Mouse (Mus musculus): ENCODE data around the gene Zfpm1.

Gene Zfpm1

GRCm38 (mm10) chr8:122326114-122326542 lies 44.2 kb downstream of the Zfpm1 start:
- DNase-seq (ENCODE audit: low spot score in 2 of 2) = no peak

- DNase-seq (ENCODE audit: low spot score in 2 of 2) = no peak
These were observed 47.1 kb downstream of the Zfpm1 start for GRCm38 (mm10) chr8:122329072-122329471.

- no peak for DNase-seq (ENCODE audit: low spot score in 2 of 2)
These were observed 47.8 kb downstream of the Zfpm1 start for GRCm38 (mm10) chr8:122329553-122330239.

DNA sequence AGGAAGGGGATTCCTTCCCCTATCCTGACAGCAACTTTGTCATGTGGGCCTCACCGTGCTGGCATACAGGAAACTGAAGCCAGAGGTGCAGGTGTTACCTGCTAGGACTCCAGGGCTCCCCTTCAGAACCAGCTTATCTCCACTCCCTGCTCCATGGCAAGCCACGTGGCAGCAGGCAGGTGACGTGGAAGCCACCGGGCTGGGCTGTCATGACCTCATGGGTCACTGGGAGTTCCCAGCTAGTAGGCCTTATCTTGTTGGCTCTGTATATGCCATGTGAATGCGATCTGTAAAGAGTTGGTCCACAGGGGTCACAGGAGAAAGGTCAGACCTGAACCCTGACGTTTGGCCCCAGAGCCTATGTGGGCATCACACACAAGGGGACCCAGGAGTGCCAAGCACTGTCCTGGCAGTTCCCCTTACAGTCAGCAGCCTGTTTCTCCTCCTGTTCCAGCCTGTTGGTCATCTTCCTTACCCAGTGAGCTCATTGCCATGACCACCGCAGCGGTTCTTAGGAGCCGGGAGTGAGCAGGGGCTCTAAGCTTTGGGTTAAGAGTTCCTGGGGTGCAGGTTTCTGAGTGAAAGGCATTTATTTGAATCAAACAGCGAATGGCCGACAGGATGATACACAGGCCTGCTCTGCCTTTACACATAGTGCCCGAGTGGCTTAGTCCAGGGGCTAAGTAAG lies 48.6 kb downstream of the Zfpm1 start:
- no peak for DNase-seq (ENCODE audit: low spot score in 2 of 2)

- DNase-seq (ENCODE audit: low spot score in 2 of 2) = no peak
These were observed 49.2 kb downstream of the Zfpm1 start for GRCm38 (mm10) chr8:122331134-122331523.

- peak; percentile 69 to 83 for DNase-seq (ENCODE audit: low spot score in 2 of 2)
These were observed 51.0 kb downstream of the Zfpm1 start for GRCm38 (mm10) chr8:122332753-122333506.

- DNase-seq (ENCODE audit: low spot score in 2 of 2) = no peak
These were observed 51.6 kb downstream of the Zfpm1 start for GRCm38 (mm10) chr8:122333531-122333930.

GRCm38 (mm10) chr8:122334791-122335490 lies 53.0 kb downstream of the Zfpm1 start:
- DNase-seq (ENCODE audit: low spot score in 2 of 2) = no peak

DNA sequence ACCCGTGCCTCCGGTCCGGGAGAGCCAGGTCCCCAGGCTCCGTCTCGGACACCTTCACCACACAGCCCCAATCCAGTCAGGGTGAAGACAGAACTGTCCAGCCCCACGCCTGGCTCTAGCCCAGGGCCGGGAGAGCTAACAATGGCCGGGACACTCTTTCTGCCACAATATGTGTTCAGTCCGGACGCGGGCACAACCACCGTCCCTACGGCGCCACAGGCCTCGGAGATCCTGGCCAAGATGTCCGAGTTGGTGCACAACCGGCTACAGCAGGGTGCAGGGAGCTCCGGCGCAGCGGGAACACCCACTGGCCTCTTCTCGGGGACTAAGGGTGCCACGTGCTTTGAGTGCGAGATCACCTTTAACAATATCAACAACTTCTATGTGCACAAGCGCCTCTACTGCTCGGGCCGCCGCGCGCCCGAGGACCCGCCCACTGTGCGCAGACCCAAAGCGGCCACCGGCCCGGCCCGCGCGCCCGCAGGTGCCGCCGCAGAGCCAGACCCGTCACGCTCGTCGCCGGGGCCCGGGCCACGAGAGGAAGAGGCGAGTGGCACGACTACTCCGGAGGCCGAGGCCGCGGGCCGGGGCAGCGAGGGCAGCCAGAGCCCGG lies 53.8 kb downstream of the Zfpm1 start:
- DNase-seq (ENCODE audit: low spot score in 2 of 2) = no peak

DNA sequence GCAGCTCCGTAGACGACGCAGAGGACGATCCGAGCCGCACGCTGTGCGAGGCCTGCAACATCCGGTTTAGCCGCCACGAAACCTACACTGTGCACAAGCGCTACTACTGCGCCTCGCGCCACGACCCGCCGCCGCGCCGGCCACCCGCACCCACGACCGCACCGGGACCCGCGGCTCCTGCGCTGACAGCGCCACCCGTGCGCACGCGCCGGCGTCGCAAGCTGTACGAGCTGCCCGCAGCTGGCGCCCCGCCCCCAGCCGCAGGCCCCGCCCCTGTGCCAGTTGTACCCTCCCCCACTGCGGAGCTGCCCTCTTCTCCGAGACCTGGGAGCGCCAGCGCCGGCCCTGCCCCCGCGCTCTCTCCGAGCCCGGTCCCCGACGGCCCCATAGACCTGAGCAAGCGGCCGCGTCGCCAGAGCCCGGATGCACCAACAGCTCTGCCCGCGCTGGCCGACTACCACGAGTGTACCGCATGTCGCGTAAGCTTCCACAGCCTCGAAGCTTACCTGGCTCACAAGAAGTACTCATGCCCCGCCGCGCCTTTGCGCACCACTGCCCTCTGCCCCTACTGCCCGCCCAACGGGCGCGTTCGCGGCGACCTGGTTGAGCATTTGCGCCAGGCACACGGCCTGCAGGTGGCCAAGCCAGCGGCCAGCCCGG lies 54.4 kb downstream of the Zfpm1 start:
- DNase-seq (ENCODE audit: low spot score in 2 of 2) = no peak

- DNase-seq (ENCODE audit: low spot score in 2 of 2) = no peak
These were observed 56.9 kb downstream of the Zfpm1 start for GRCm38 (mm10) chr8:122338852-122339251.

- no peak for DNase-seq (ENCODE audit: low spot score in 2 of 2)
These were observed 58.8 kb downstream of the Zfpm1 start for GRCm38 (mm10) chr8:122340761-122341160.

DNA sequence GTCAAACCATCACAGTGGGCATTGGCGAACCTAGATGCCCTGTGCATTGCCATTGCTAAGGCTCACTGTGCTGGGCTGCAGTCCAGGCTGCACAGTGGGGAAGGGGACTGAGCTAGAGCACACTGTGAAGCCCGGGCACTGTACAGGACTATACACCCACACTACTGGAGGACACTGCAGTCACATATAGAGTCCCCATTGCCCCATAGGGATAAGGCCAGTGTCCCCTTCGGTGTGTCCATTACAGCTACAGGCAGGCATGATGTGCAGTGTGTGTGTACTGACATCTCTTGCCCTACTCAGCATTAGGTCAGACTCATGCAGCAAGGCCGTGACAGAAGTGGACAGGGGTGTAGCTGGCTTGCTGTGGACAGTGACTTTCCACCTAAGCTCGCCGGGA lies 59.8 kb downstream of the Zfpm1 start:
- no peak for DNase-seq (ENCODE audit: low spot score in 2 of 2)

- no peak for DNase-seq (ENCODE audit: low spot score in 2 of 2)
These were observed 60.4 kb downstream of the Zfpm1 start for GRCm38 (mm10) chr8:122342362-122342761.

GRCm38 (mm10) chr8:122342806-122343209 lies 60.9 kb downstream of the Zfpm1 start:
- DNase-seq (ENCODE audit: low spot score in 2 of 2) = peak; percentile 18 to 43

- DNase-seq (ENCODE audit: low spot score in 2 of 2) = no peak
These were observed 61.4 kb downstream of the Zfpm1 start for GRCm38 (mm10) chr8:122343341-122343740.

DNA sequence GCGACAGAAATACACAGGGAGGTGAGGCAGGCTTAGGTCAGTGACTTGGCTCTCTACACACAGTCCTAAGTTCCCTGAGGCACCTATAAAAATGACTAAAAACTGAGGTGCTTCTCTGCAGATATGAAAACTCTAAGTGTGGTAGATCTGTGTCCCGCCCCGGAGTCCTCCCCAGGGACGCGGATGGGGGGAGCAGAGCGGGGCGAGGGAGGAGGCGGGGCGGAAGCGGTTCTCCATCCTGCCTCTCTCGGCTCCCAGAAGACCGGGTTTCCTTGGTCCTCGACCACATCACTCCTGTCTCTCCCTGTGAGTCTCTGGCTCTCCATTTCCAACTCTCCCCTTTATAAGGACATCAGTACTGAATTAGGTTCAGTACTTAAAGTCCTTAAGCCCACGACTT lies 61.8 kb downstream of the Zfpm1 start:
- DNase-seq (ENCODE audit: low spot score in 2 of 2) = peak; percentile 24 to 41

DNA sequence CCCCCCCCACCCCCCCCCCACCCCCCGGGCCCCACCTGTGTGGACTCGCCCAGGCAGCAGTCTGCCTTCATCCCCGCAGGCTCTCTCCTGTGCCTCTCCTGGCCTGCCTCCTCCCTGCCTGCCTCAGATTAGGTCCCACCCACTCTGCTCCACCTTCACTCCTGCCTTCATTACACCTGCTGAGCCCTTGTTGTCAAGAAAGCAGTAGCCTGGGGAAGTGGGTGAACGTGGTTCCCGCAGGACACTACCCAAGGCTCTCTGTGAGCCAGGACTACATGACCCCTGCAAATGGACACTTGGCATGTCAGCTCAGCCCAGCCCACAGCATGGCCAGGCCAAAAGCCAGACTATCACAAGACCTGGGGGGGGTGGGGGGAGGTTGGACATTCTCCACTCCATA lies 62.3 kb downstream of the Zfpm1 start:
- no peak for DNase-seq (ENCODE audit: low spot score in 2 of 2)

DNA sequence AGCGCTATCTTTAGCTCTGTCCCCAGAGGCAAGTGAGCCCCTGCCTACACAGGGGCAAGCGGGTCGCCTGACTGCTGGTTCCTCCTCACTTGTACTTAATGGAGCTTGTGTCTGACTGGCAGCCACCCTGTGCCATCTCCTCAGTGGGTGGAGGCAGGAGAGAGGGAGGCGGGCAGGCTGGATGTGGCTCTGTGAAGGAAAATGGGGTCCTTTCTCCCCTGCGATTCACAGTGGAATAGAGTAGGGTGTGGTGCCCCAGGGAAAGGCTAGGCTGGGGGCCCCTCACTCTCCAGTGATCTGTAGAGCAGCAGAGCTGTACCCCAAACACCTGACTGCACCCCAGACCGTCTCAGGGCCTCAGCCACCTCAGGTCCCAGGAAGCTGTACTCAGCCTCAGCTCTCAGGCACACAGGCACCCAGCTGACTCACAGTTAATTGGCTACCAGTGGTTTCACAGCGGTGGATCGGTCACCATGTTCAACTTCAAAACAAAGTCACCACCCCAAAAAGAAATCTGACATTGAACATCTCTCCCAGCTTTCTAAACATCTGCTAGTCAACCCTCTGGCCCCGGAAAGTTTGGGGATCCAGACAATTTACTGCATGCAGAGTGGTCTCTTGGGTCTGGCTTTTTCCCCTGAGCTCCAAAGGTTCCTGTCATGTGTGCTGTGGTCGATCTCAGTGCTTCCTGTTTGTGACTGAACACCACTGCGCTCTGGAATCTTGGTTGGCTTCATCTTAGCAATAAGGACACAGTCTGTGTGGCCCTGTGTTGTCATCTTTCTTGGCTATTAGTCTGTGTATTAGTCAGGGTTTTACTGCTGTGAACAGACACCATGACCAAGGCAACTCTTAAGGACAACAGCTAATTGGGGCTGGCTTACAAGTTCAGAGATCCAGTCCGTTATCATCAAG lies 63.5 kb downstream of the Zfpm1 start:
- DNase-seq (ENCODE audit: low spot score in 2 of 2) = no peak
